21 mouse cellular contexts compared by ENCODE assay signal in genomic region chr15:11098940-11099339, GRCm38 (mm10). TPM values are rescaled to one million over a fixed set of nuclear protein-coding genes. Genes with fewer than 3 reads are reported as not detected.
DNase-seq lines count a peak whose midpoint lies in the region; ATAC-seq lines count a peak whose summit lies in the region.
"Had no signal": no experiment of that assay in that cellular context is flagged by ENCODE, and none has a peak within 500 bp of the region (broad histone marks: within the 10 kb centered on the region; RNA-seq: fewer than 3 reads in every experiment).

No protein-coding gene starts in this region.

- no peaks in the 10 kb centered on the region for H3K27me3 ChIP-seq in kidney, embryonic 16.5 days (ENCODE audit: insufficient read depth, low read length)
- H3K27me3 ChIP-seq in embryonic facial prominence, embryonic 13.5 days, result no peaks in the 10 kb centered on the region
- H3K27me3 ChIP-seq in hindbrain, embryonic 16.5 days (replicated peaks; ENCODE audit: control insufficient read depth, insufficient read depth, low read length), result no peaks in the 10 kb centered on the region
- no peaks in the 10 kb centered on the region for H3K27me3 ChIP-seq in neural tube, embryonic 13.5 days
- no peaks in the 10 kb centered on the region for H3K27me3 ChIP-seq in forebrain, embryonic 11.5 days (ENCODE audit: control insufficient read depth, insufficient read depth, low read length)
- H3K27me3 ChIP-seq: heart, embryonic 15.5 days; midbrain, embryonic 12.5 days had no signal

- no peak for DNase-seq in kidney, postnatal 4 days
- DNase-seq in cerebellum, postnatal 4 days (ENCODE audit: low spot score in 2 of 2), result no peak
- DNase-seq in forebrain, embryonic 11.5 days (ENCODE audit: low spot score), result no peak
- DNase-seq: adrenal gland, adult 2 months; cerebellum, adult 9-10 months; gastrocnemius, postnatal 14 days; heart, postnatal 4 days; kidney, postnatal 10 days; liver; right cerebral cortex, adult 18-20 months; thymus, postnatal 36 days had no signal

- WGBS in kidney, embryonic 16.5 days, result 47% methylated on average over 7 of the region's 7 CpGs
- 67% methylated on average over 7 of the region's 7 CpGs for WGBS in embryonic facial prominence, embryonic 13.5 days
- 68% methylated on average over 7 of the region's 7 CpGs for WGBS in hindbrain, embryonic 16.5 days
- 55% methylated on average over 7 of the region's 7 CpGs for WGBS in neural tube, embryonic 13.5 days
- WGBS in forebrain, embryonic 11.5 days, result 78% methylated on average over 7 of the region's 7 CpGs

- H3K9ac ChIP-seq in kidney, embryonic 16.5 days (replicated peaks; ENCODE audit: low read length), result no peak overlapping the region
- no peak overlapping the region for H3K9ac ChIP-seq in embryonic facial prominence, embryonic 13.5 days
- no peak overlapping the region for H3K9ac ChIP-seq in hindbrain, embryonic 16.5 days (ENCODE audit: low read depth, low read length)
- H3K9ac ChIP-seq in neural tube, embryonic 13.5 days, result no peak overlapping the region
- H3K9ac ChIP-seq in forebrain, embryonic 11.5 days (ENCODE audit: low read length), result no peak overlapping the region
- H3K9ac ChIP-seq: heart, embryonic 15.5 days; midbrain, embryonic 12.5 days had no signal

- no peak for ATAC-seq in kidney, embryonic 16.5 days (ENCODE audit: low FRiP score, low TSS enrichment)
- ATAC-seq in embryonic facial prominence, embryonic 13.5 days (ENCODE audit: insufficient number of reproducible peaks, insufficient read depth, low FRiP score, low TSS enrichment, low read depth), result no peak
- peak; percentile 74 for ATAC-seq in hindbrain, embryonic 16.5 days
- ATAC-seq in neural tube, embryonic 13.5 days (ENCODE audit: low read depth), result 0 out of 2 replicates have a peak, but pooled peaks have one; percentile 63
- ATAC-seq in forebrain, embryonic 11.5 days (replicated peaks; ENCODE audit: low FRiP score), result no peak
- ATAC-seq: forebrain, embryonic 14.5 days; intestine, embryonic 16.5 days; lung, postnatal 0 days had no signal

- no peaks in the 10 kb centered on the region for H3K36me3 ChIP-seq in kidney, embryonic 16.5 days (ENCODE audit: insufficient read depth, low read length)
- no peaks in the 10 kb centered on the region for H3K36me3 ChIP-seq in embryonic facial prominence, embryonic 13.5 days
- no peaks in the 10 kb centered on the region for H3K36me3 ChIP-seq in hindbrain, embryonic 16.5 days (ENCODE audit: control insufficient read depth, insufficient read depth, low read length)
- no peaks in the 10 kb centered on the region for H3K36me3 ChIP-seq in neural tube, embryonic 13.5 days
- no peaks in the 10 kb centered on the region for H3K36me3 ChIP-seq in forebrain, embryonic 11.5 days (ENCODE audit: control insufficient read depth, insufficient read depth, low read length)
- H3K36me3 ChIP-seq: heart, embryonic 15.5 days; midbrain, embryonic 12.5 days had no signal

- no peaks in the 10 kb centered on the region for H3K9me3 ChIP-seq in kidney, embryonic 16.5 days (ENCODE audit: low read length)
- no peaks in the 10 kb centered on the region for H3K9me3 ChIP-seq in embryonic facial prominence, embryonic 13.5 days
- H3K9me3 ChIP-seq in hindbrain, embryonic 16.5 days (ENCODE audit: control insufficient read depth, low read length), result no peaks in the 10 kb centered on the region
- no peaks in the 10 kb centered on the region for H3K9me3 ChIP-seq in neural tube, embryonic 13.5 days
- no peaks in the 10 kb centered on the region for H3K9me3 ChIP-seq in forebrain, embryonic 11.5 days (ENCODE audit: control insufficient read depth, low read length)
- H3K9me3 ChIP-seq: heart, embryonic 15.5 days; midbrain, embryonic 12.5 days had no signal

- H3K4me1 ChIP-seq in kidney, embryonic 16.5 days (ENCODE audit: insufficient read depth, low read length), result 0 out of 2 replicates have a peak, but pooled peaks cover 8% of the 10 kb centered on the region
- H3K4me1 ChIP-seq in embryonic facial prominence, embryonic 13.5 days, result peaks cover 10% of the 10 kb centered on the region; the same call in 1 of the 2 replicates
- H3K4me1 ChIP-seq in hindbrain, embryonic 16.5 days (ENCODE audit: control insufficient read depth, insufficient read depth, low read depth, low read length), result 0 out of 2 replicates have a peak, but pooled peaks cover 2% of the 10 kb centered on the region
- H3K4me1 ChIP-seq in neural tube, embryonic 13.5 days (replicated peaks), result peaks cover 18% of the 10 kb centered on the region
- H3K4me1 ChIP-seq in forebrain, embryonic 11.5 days (replicated peaks; ENCODE audit: control insufficient read depth, insufficient read depth, low read length), result no peaks in the 10 kb centered on the region
- H3K4me1 ChIP-seq: heart, embryonic 15.5 days had no signal

- peak overlapping the region; percentile 61 for H3K27ac ChIP-seq in kidney, embryonic 16.5 days (ENCODE audit: low read length)
- H3K27ac ChIP-seq in embryonic facial prominence, embryonic 13.5 days, result peak overlapping the region; percentile 49; the same call in 1 of the 2 replicates
- no peak overlapping the region for H3K27ac ChIP-seq in hindbrain, embryonic 16.5 days (ENCODE audit: low read depth, low read length)
- H3K27ac ChIP-seq in neural tube, embryonic 13.5 days (replicated peaks), result peak overlapping the region; percentile 42
- no peak overlapping the region for H3K27ac ChIP-seq in forebrain, embryonic 11.5 days (ENCODE audit: low read depth, low read length)
- H3K27ac ChIP-seq: heart, embryonic 15.5 days; midbrain, embryonic 12.5 days had no signal

- no peak overlapping the region for H3K4me2 ChIP-seq in kidney, embryonic 16.5 days (replicated peaks; ENCODE audit: low read depth, low read length)
- H3K4me2 ChIP-seq in embryonic facial prominence, embryonic 13.5 days, result no peak overlapping the region
- no peak overlapping the region for H3K4me2 ChIP-seq in hindbrain, embryonic 16.5 days (ENCODE audit: low read length)
- H3K4me2 ChIP-seq in neural tube, embryonic 13.5 days, result no peak overlapping the region
- H3K4me2 ChIP-seq in forebrain, embryonic 11.5 days (ENCODE audit: low read depth, low read length, severe bottlenecking), result no peak overlapping the region
- H3K4me2 ChIP-seq: heart, embryonic 15.5 days; midbrain, embryonic 12.5 days had no signal

- H3K4me3 ChIP-seq in kidney, embryonic 16.5 days (ENCODE audit: low read length), result no peak overlapping the region
- no peak overlapping the region for H3K4me3 ChIP-seq in embryonic facial prominence, embryonic 13.5 days
- H3K4me3 ChIP-seq in hindbrain, embryonic 16.5 days (ENCODE audit: low read length), result no peak overlapping the region
- H3K4me3 ChIP-seq in neural tube, embryonic 13.5 days, result no peak overlapping the region
- H3K4me3 ChIP-seq in forebrain, embryonic 11.5 days (ENCODE audit: low read depth, low read length), result no peak overlapping the region
- H3K4me3 ChIP-seq: heart, embryonic 15.5 days; midbrain, embryonic 12.5 days; myocyte had no signal

RNA-seq across cellular contexts. Expression of gene Adamts12, which starts 34.4 kb away (rescaled TPM):
- polyA plus RNA-seq in kidney, embryonic 16.5 days (2015; fragmentation: Nextera tagmentation; extraction: Ambion mirVana), result 3.6 and 3.8 TPM in 2 replicates
- 6.0 and 6.6 TPM in 2 replicates for polyA plus RNA-seq in embryonic facial prominence, embryonic 13.5 days (2015; fragmentation: Nextera tagmentation; extraction: Ambion mirVana)
- polyA plus RNA-seq in hindbrain, embryonic 16.5 days (2015; fragmentation: Nextera tagmentation; extraction: Ambion mirVana), result 1.6 and 2.3 TPM in 2 replicates
- polyA plus RNA-seq in neural tube, embryonic 13.5 days (2015; fragmentation: Nextera tagmentation; extraction: Ambion mirVana), result 2.0 and 2.2 TPM in 2 replicates
- polyA plus RNA-seq in forebrain, embryonic 11.5 days (2014; fragmentation: Nextera tagmentation; extraction: Ambion mirVana), result 2.1 and 2.4 TPM in 2 replicates

Comparison
In these comparisons a context has a peak if more than half of its experiments do, and no peak if none do; other contexts are left out.
1. ATAC-seq: peak in hindbrain, embryonic 16.5 days (single experiment) and neural tube, embryonic 13.5 days (single experiment); none in kidney, embryonic 16.5 days (single experiment), embryonic facial prominence, embryonic 13.5 days (single experiment) and forebrain, embryonic 11.5 days (single experiment).
2. H3K27ac ChIP-seq: peak in kidney, embryonic 16.5 days (single experiment), embryonic facial prominence, embryonic 13.5 days (single experiment) and neural tube, embryonic 13.5 days (single experiment); none in hindbrain, embryonic 16.5 days (single experiment) and forebrain, embryonic 11.5 days (single experiment).